Mouse (Mus musculus) MEL (cell line): ENCODE data around the gene Arhgef3. TPM values are rescaled to one million over a fixed set of nuclear protein-coding genes. Genes with fewer than 3 reads are reported as not detected.

Experiments used
- DNase-seq: peaks from one replicate; pipeline ENCODE4 v3.0.0; 2011; ENCODE audit warnings: low read depth, low spot score
- H3K27ac ChIP-seq: 2 replicates; pipeline ENCODE4 v1.5.1; 2012; ENCODE audit warnings: low read depth, mild to moderate bottlenecking, control low read depth, low read length, moderate library complexity; ENCODE audit not compliant: control insufficient read depth
- H3K27me3 ChIP-seq, 2 experiments: fragments of 150-350 bp in 1 of 2; sonication (generic) in 1 of 2; 2 replicates each; pipeline ENCODE4 v1.6.1; 2012; ENCODE audit warnings: low read length in 2 of 2, mild to moderate bottlenecking in 2 of 2, improper control_type of control experiment in 1 of 2, moderate library complexity in 1 of 2; ENCODE audit not compliant: insufficient read depth in 2 of 2, control insufficient read depth in 1 of 2
- H3K36me3 ChIP-seq, 2 experiments: 2 replicates each; pipeline ENCODE4 v1.6.1; 2012 to 2014; ENCODE audit warnings: low read length in 2 of 2, improper control_type of control experiment in 1 of 2, inconsistent platforms in 1 of 2, mild to moderate bottlenecking in 1 of 2; ENCODE audit not compliant: insufficient read depth in 2 of 2, control insufficient read depth in 1 of 2
- H3K4me1 ChIP-seq, 2 experiments: fragments of 150-350 bp in 1 of 2; sonication (generic) in 1 of 2; 2 replicates each; pipeline ENCODE4 v1.6.1; 2012; ENCODE audit warnings: low read length in 2 of 2, improper control_type of control experiment in 1 of 2, mild to moderate bottlenecking in 1 of 2; ENCODE audit not compliant: insufficient read depth in 2 of 2, control insufficient read depth in 1 of 2
- H3K4me3 ChIP-seq, 2 experiments: fragments of 150-350 bp in 1 of 2; sonication (generic) in 1 of 2; 2 replicates each; pipeline ENCODE4 v1.5.1; 2012; ENCODE audit warnings: low read depth in 2 of 2, low read length in 2 of 2, mild to moderate bottlenecking in 2 of 2, moderate library complexity in 2 of 2, control low read depth in 1 of 2, improper control_type of control experiment in 1 of 2; ENCODE audit not compliant: control insufficient read depth in 1 of 2, insufficient read depth in 1 of 2
- H3K79me2 ChIP-seq: 2 replicates; pipeline ENCODE4 v1.6.1; 2012; ENCODE audit warnings: mild to moderate bottlenecking, low read length, moderate library complexity; ENCODE audit not compliant: control insufficient read depth, poor library complexity, insufficient read depth
- H3K9ac ChIP-seq: 2 replicates; pipeline ENCODE4 v1.6.1; 2012; ENCODE audit warnings: low read depth, mild to moderate bottlenecking, control low read depth, low read length, moderate library complexity; ENCODE audit not compliant: control insufficient read depth, poor library complexity, severe bottlenecking
- H3K9me3 ChIP-seq: fragments of 150-350 bp; sonication (generic); replicated peaks from 2 replicates; pipeline ENCODE4 v1.6.1; 2012; ENCODE audit warnings: mild to moderate bottlenecking, low read length, improper control_type of control experiment, moderate library complexity; ENCODE audit not compliant: insufficient read depth
- CTCF ChIP-seq, 3 experiments: IDR thresholded peaks in 2 of 3; conservative IDR thresholded peaks in 1 of 3; 2 replicates each; pipeline ENCODE4 v1.5.1; 2011 to 2012; ENCODE audit warnings: low read length in 3 of 3, low read depth in 2 of 3, mild to moderate bottlenecking in 2 of 3, improper control_type of control experiment in 1 of 3, inconsistent platforms in 1 of 3, mixed read lengths in 1 of 3, moderate library complexity in 1 of 3; ENCODE audit not compliant: control insufficient read depth in 1 of 3, insufficient read depth in 1 of 3, poor library complexity in 1 of 3, severe bottlenecking in 1 of 3
- ETS1 ChIP-seq: IDR thresholded peaks from 2 replicates; pipeline ENCODE4 v1.6.1; 2012; ENCODE audit warnings: low read depth, mild to moderate bottlenecking, inconsistent platforms, low read length, improper control_type of control experiment, moderate library complexity
- GATA1 ChIP-seq: IDR thresholded peaks from 2 replicates; pipeline ENCODE4 v1.6.1; 2011; ENCODE audit warnings: low read depth, low read length, improper control_type of control experiment
- MAFK ChIP-seq: IDR thresholded peaks from 2 replicates; pipeline ENCODE4 v1.6.1; 2011; ENCODE audit warnings: low read depth, mild to moderate bottlenecking, low read length, improper control_type of control experiment, borderline replicate concordance
- MAZ ChIP-seq: IDR thresholded peaks from 2 replicates; pipeline ENCODE4 v1.6.1; 2012; ENCODE audit warnings: low read depth, mild to moderate bottlenecking, inconsistent platforms, low read length, improper control_type of control experiment
- MYB ChIP-seq: IDR thresholded peaks from 2 replicates; pipeline ENCODE4 v1.6.1; 2011; ENCODE audit warnings: mild to moderate bottlenecking, low read depth, low read length, improper control_type of control experiment
- MYC ChIP-seq: IDR thresholded peaks from 2 replicates; pipeline ENCODE4 v1.6.1; 2011; ENCODE audit warnings: low read depth, mild to moderate bottlenecking, low read length, improper control_type of control experiment, moderate library complexity
- NELFE ChIP-seq: IDR thresholded peaks from 2 replicates; pipeline ENCODE4 v1.6.1; 2011; ENCODE audit warnings: low read depth, low read length, improper control_type of control experiment
- RAD21 ChIP-seq: IDR thresholded peaks from 2 replicates; pipeline ENCODE4 v1.6.1; 2011; ENCODE audit warnings: mild to moderate bottlenecking, low read depth, low read length, improper control_type of control experiment
- RCOR1 ChIP-seq: IDR thresholded peaks from 2 replicates; pipeline ENCODE4 v1.6.1; 2012; ENCODE audit warnings: low read depth, mild to moderate bottlenecking, inconsistent platforms, low read length, improper control_type of control experiment
- SMC3 ChIP-seq: IDR thresholded peaks from 2 replicates; pipeline ENCODE4 v1.6.1; 2011; ENCODE audit warnings: low read depth, low read length, improper control_type of control experiment
- TBP ChIP-seq: IDR thresholded peaks from 2 replicates; pipeline ENCODE4 v1.8.0; 2011; ENCODE audit warnings: low read depth, low read length, improper control_type of control experiment
- UBTF ChIP-seq: IDR thresholded peaks from 2 replicates; pipeline ENCODE4 v1.6.1; 2012; ENCODE audit warnings: low read depth, mild to moderate bottlenecking, inconsistent platforms, low read length, improper control_type of control experiment, moderate library complexity, borderline replicate concordance; ENCODE audit not compliant: insufficient read depth
- USF2 ChIP-seq, 2 experiments: IDR thresholded peaks; 2 replicates each; pipeline ENCODE4 v1.6.1; 2011 to 2012; ENCODE audit warnings: improper control_type of control experiment in 2 of 2, low read length in 2 of 2, borderline replicate concordance in 1 of 2, inconsistent platforms in 1 of 2, low read depth in 1 of 2, mild to moderate bottlenecking in 1 of 2; ENCODE audit not compliant: insufficient read depth in 1 of 2
- ZKSCAN1 ChIP-seq: IDR thresholded peaks from 2 replicates; pipeline ENCODE4 v1.6.1; 2012; ENCODE audit warnings: low read depth, mild to moderate bottlenecking, inconsistent platforms, low read length, improper control_type of control experiment, moderate library complexity
- ZMIZ1 ChIP-seq: IDR thresholded peaks from 2 replicates; pipeline ENCODE4 v1.6.1; 2012; ENCODE audit warnings: low read depth, mild to moderate bottlenecking, inconsistent platforms, low read length, improper control_type of control experiment, moderate library complexity
- polyA plus RNA-seq, 2 experiments: library from polyadenylated mRNA; stranded (reverse) in 1 of 2; unstranded in 1 of 2; fragments of >175 nt in 1 of 2; fragments of >200 nt in 1 of 2; gene quantifications; 2 replicates each; pipeline versions ENCODE4 v1.2.1 to v1.2.4; 2012; ENCODE audit warnings: low replicate concordance in 2 of 2, low read depth in 1 of 2; ENCODE audit not compliant: insufficient read length in 2 of 2, insufficient read depth in 1 of 2, missing spikeins in 1 of 2
- total RNA-seq: library from RNA; depleted of rRNA; stranded (reverse); fragments of 300-350 nt; gene quantifications from 2 replicates; pipeline ENCODE4 v1.2.3, GENCODE M21; 2012

The Arhgef3 gene
- total and polyA plus RNA-seq, 3 experiments, result 2.1 to 2.7 TPM; not detected in 1

GRCm38 (mm10) chr14:27397526-27397925, 282.8 kb downstream of the Arhgef3 start:
- Histone ChIP-seq H3K9ac (no peak overlapping the region), H3K4me1 (peaks cover 0 to 3% of the 10 kb centered on the region in 2 experiments; a peak in 1 of 4 replicates), H3K4me3 (no peak overlapping the region), H3K27ac (no peak overlapping the region), H3K79me2 (no peaks in the 10 kb centered on the region), H3K9me3 (no peaks in the 10 kb centered on the region), H3K27me3 (no peaks in the 10 kb centered on the region), H3K36me3 (peaks cover 0 to 5% of the 10 kb centered on the region in 2 experiments; a peak in 2 of 4 replicates)
- no peak for TF ChIP-seq ZKSCAN1
- no peak for TF ChIP-seq UBTF
- no peak for TF ChIP-seq SMC3
- TF ChIP-seq NELFE, result no peak
- no peak for TF ChIP-seq MYB
- TF ChIP-seq TBP, result no peak
- TF ChIP-seq USF2 (IDR thresholded peaks at IDR 0.05; ENCODE audit: borderline replicate concordance in 1 of 2, insufficient read depth in 1 of 2, low read depth in 1 of 2, low read length in 2 of 2), result no peak
- TF ChIP-seq MAZ, result no peak
- TF ChIP-seq RAD21, result no peak
- TF ChIP-seq MYC, result no peak
- TF ChIP-seq CTCF (IDR thresholded peaks at IDR 0.05 in 2 of 3, conservative IDR thresholded peaks at IDR 0.05 in 1 of 3; ENCODE audit: control insufficient read depth in 1 of 3, insufficient read depth in 1 of 3, low read depth in 2 of 3, low read length in 3 of 3, poor library complexity in 1 of 3, severe bottlenecking in 1 of 3), result no peak
- DNase-seq, result peak; percentile 71

- Histone ChIP-seq H3K27me3 (no peaks in the 10 kb centered on the region), H3K4me3 (no peak overlapping the region), H3K9me3 (no peaks in the 10 kb centered on the region), H3K4me1 (peaks cover 2 to 9% of the 10 kb centered on the region in 2 experiments; a peak in 3 of 4 replicates), H3K9ac (no peak overlapping the region), H3K36me3 (peaks cover 0 to 7% of the 10 kb centered on the region in 2 experiments; a peak in 2 of 4 replicates), H3K27ac (no peak overlapping the region)
- no peak for TF ChIP-seq RCOR1
- no peak for TF ChIP-seq ZMIZ1
- TF ChIP-seq, all 39 proteins: peak for 0
- DNase-seq, result no peak
- no peaks in the 10 kb centered on the region for H3K79me2 ChIP-seq
Observed at GRCm38 (mm10) chr14:27400495-27400894, 285.8 kb downstream of the Arhgef3 start.

- Histone ChIP-seq H3K36me3 (peaks cover 0 to 7% of the 10 kb centered on the region in 2 experiments; a peak in 2 of 4 replicates), H3K79me2 (no peaks in the 10 kb centered on the region), H3K9ac (no peak overlapping the region), H3K4me3 (no peak overlapping the region), H3K27me3 (no peaks in the 10 kb centered on the region), H3K4me1 (peaks cover 2 to 12% of the 10 kb centered on the region in 2 experiments; a peak in 3 of 4 replicates), H3K27ac (no peak overlapping the region), H3K9me3 (no peaks in the 10 kb centered on the region)
- no peak for DNase-seq
- TF ChIP-seq GATA1 (no peak), MYC (no peak), MAFK (no peak), ETS1 (no peak), ZKSCAN1 (no peak)
Observed at GRCm38 (mm10) chr14:27401717-27402278, 287.1 kb downstream of the Arhgef3 start.
